Mouse (Mus musculus): ENCODE measurements around the gene Ptpn11. TPM values are rescaled to one million over a fixed set of nuclear protein-coding genes. Genes with fewer than 3 reads are reported as not detected.

The Ptpn11 gene
- polyA plus RNA-seq, 1 experiment from 2014 or later: 21.1 TPM

DNA sequence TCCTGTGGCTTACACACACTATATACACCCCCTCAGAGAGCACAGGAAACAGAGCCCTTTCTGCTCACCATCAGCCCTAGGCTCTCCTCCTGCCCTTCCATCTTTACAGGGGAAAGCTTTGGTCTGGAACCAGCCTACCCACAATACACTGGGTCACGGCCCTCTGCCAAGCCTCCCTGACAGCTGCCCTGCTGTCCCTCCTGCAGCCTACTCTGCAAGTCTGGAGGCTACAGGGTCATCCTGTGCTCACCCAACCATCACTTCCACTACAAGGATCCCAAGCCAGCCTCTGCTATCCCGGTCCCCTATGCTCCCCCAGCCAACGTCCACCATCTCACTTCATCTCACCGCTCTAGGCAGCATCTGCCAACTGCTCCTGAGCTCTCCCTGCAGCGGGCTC lies 44.9 kb downstream of the Ptpn11 start:
- Histone ChIP-seq H3K36me3 (peaks cover 83% of the 10 kb centered on the region), H3K4me2 (replicated peaks) (no peak overlapping the region), H3K4me3 (replicated peaks) (no peak overlapping the region), H3K27ac (replicated peaks) (0 out of 2 replicates have a peak overlapping the region, but pooled peaks have one; percentile 22), H3K4me1 (no peaks in the 10 kb centered on the region; the same call in 1 of the 2 replicates), H3K27me3 (no peaks in the 10 kb centered on the region), H3K9me3 (replicated peaks) (no peaks in the 10 kb centered on the region), H3K9ac (no peak overlapping the region)
- no peak for ATAC-seq (ENCODE audit: insufficient number of reproducible peaks, low FRiP score, low TSS enrichment, low read depth)
- 92% methylated on average over 5 of the region's 5 CpGs for WGBS

DNA sequence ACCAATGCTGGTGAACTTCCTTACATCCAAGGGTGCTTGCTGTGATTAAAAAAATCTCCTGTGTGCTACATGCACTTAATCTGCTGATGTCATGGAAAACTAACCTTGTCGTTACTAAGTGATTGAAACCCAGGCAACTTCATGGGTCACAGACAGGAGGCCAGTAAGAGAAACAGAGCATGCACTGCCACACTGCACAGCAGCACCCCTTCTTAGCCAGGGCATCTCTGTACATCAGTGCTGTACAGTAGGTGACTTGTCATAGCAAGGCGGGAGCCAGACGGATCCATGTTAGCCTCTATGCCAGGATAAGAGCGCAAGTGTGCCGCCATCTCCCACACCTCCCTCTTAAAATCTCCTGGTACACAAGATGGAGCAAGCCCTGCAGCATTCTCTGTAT lies 45.6 kb downstream of the Ptpn11 start:
- Histone ChIP-seq H3K9me3 (replicated peaks) (no peaks in the 10 kb centered on the region), H3K9ac (no peak overlapping the region), H3K4me3 (replicated peaks) (no peak overlapping the region), H3K4me1 (no peaks in the 10 kb centered on the region; the same call in 1 of the 2 replicates), H3K36me3 (peaks cover 80% of the 10 kb centered on the region), H3K27me3 (no peaks in the 10 kb centered on the region), H3K4me2 (replicated peaks) (no peak overlapping the region), H3K27ac (replicated peaks) (no peak overlapping the region)
- ATAC-seq (ENCODE audit: insufficient number of reproducible peaks, low FRiP score, low TSS enrichment, low read depth): no peak
- WGBS: 73% methylated on average over 5 of the region's 5 CpGs

DNA sequence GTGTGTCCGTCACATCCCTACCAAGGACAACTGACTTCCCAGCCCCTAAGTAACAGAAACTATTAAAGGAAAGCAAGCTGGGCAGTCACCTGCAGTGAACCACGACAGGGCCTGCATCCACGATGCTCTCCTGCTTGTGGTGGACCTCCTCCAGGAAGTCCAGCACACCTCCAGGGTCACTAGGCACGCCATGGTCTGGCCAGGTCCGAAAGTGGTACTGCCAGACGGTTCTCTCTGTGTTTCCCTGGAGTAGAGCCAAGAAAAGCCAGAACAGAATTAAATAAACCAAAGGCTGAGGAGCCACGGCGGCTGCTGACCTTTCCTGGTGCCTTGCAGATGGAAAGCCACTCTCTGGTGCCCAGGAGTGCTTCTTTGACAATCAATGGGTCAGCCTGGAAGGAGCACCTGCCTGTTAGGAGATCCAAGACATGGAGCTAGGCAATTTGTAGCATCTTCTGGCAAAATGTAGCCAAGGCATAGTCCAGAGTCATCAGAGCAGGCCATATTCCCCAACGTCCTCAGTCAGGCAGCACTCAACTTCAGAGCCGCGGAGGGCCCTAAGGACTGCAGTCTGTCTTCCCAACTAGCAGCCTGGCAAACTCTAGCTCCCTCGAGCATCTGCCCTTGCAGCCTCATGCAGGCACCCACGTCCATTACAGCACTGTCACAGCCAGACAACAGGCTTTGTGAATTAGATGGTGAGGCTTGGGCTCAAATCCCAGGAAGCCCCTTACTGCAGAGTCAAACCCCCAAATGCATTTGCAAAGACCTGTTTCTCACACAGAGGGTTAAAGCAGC lies 46.6 kb downstream of the Ptpn11 start:
- no peak for ATAC-seq (ENCODE audit: insufficient number of reproducible peaks, low FRiP score, low TSS enrichment, low read depth)
- Histone ChIP-seq H3K27me3 (no peaks in the 10 kb centered on the region), H3K4me1 (no peaks in the 10 kb centered on the region; the same call in 1 of the 2 replicates), H3K27ac (replicated peaks) (no peak overlapping the region), H3K4me3 (replicated peaks) (no peak overlapping the region), H3K4me2 (replicated peaks) (no peak overlapping the region), H3K9ac (no peak overlapping the region), H3K36me3 (peaks cover 79% of the 10 kb centered on the region), H3K9me3 (replicated peaks) (no peaks in the 10 kb centered on the region)
- WGBS: 88% methylated on average over 13 of the region's 13 CpGs

DNA sequence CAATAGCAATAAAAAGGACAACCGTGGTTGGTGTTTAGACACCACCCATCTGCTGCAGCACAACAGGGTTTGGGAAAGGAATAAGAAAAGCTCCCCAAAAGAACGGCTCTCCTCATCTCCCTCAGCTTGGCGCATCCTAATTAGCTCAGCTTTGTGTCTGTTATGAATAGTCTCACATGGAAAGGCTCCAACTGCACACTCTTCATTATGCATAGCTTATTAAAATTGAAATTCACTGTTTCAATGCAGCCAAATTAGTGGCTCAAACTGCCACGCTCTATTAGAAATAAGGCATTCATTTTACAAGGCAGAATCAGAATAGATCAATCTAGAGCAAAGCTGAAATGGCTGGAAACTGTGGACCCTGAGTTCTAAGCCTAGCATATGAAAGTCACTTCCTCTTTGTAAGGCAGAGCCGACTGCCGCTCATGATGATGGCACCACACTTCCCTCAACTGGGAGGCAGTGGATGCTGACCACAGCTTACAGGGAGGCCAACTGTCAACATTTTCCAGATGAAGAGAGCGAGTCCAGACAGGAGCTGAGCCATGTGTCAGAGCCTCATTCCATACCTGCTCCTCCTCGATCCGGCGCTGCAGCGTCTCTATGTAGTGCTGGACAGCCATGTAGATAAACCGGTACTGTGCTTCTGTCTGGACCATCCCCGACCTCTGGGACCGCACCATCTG lies 48.6 kb downstream of the Ptpn11 start:
- no peaks in the 10 kb centered on the region for H3K27me3 ChIP-seq
- WGBS: 79% methylated on average over 14 of the region's 14 CpGs

DNA sequence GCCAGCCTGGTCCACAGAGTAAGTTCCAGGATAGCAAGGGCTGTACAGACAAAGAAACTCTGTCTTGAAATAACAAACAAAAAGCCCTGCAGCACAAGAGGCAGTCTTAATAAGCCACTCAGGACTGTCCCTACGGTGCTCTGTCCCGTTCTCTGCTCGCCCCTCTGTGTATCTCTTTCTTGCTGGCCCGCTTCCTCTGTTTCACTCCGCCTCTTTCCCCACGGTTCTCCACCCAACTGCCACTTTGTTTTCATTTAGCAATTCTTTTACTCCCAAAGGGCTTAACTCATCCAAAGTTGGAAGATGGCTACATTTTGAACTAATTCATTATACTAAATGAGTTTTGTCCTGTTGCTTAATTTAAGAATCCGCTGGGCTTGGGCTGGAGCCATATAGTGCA lies 50.9 kb downstream of the Ptpn11 start:
- Histone ChIP-seq H3K4me3 (replicated peaks) (no peak overlapping the region), H3K9me3 (replicated peaks) (no peaks in the 10 kb centered on the region), H3K36me3 (peaks cover 82% of the 10 kb centered on the region), H3K27ac (replicated peaks) (no peak overlapping the region), H3K4me1 (no peaks in the 10 kb centered on the region), H3K4me2 (replicated peaks) (no peak overlapping the region), H3K27me3 (no peaks in the 10 kb centered on the region), H3K9ac (no peak overlapping the region)
- WGBS: 54% methylated on average over 7 of the region's 7 CpGs
- no peak for ATAC-seq (ENCODE audit: insufficient number of reproducible peaks, low FRiP score, low TSS enrichment, low read depth)

More for the DNA sequence above, 48.6 kb downstream of the Ptpn11 start:
- Histone ChIP-seq H3K4me3 (replicated peaks) (no peak overlapping the region), H3K9me3 (replicated peaks) (no peaks in the 10 kb centered on the region), H3K4me1 (no peaks in the 10 kb centered on the region), H3K4me2 (replicated peaks) (no peak overlapping the region), H3K27ac (replicated peaks) (no peak overlapping the region), H3K9ac (no peak overlapping the region), H3K36me3 (peaks cover 80% of the 10 kb centered on the region)
- no peak for ATAC-seq (ENCODE audit: insufficient number of reproducible peaks, low FRiP score, low TSS enrichment, low read depth)

DNA sequence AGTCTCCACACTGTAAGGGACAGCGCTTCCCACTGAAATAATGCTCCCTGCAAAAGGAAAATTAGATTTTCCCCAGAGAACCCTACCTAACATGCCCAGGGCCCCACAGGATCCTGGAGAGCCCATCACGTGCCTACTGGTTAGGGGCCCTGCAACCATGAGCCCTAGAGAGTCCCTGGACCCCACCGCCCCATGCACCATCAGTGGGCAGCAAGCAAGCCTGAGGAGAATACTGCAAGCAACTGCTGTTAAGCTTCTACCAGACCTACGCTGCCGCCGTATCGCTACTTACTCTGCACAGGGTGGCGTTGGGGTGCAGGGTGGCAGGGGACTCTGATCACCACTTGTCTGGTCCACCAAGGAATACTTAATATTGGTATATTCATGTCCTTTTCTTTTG lies 54.1 kb downstream of the Ptpn11 start:
- no peaks in the 10 kb centered on the region for H3K9me3 ChIP-seq (replicated peaks)
- no peak overlapping the region for H3K9ac ChIP-seq
- H3K4me1 ChIP-seq: no peaks in the 10 kb centered on the region
- H3K27ac ChIP-seq (replicated peaks): no peak overlapping the region
- no peak overlapping the region for H3K4me3 ChIP-seq (replicated peaks)
- no peak overlapping the region for H3K4me2 ChIP-seq (replicated peaks)
- H3K27me3 ChIP-seq: no peaks in the 10 kb centered on the region
- WGBS: 94% methylated on average over 8 of the region's 8 CpGs
- peaks cover 83% of the 10 kb centered on the region for H3K36me3 ChIP-seq
- ATAC-seq (ENCODE audit: insufficient number of reproducible peaks, low FRiP score, low TSS enrichment, low read depth): no peak

DNA sequence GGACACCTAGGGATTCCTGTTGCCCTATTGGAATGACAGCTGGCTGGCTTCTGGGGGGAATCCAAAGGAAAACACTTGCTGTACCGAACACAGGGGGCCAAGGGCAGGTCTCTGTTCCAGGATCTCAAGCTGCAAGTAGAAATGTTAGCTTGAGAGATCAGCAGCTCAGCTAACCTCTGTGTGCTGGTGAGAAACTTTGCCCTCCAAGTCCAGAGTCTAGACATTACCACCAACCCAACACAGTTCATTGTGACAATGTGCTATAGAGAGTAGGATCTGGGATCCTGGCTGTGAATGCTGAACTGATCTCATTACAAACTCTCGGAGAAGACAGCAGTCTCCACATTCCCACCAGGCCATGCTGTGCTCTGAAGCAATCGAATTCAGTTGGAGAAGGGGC lies 59.4 kb downstream of the Ptpn11 start:
- no peaks in the 10 kb centered on the region for H3K4me1 ChIP-seq
- peaks cover 56% of the 10 kb centered on the region for H3K36me3 ChIP-seq

DNA sequence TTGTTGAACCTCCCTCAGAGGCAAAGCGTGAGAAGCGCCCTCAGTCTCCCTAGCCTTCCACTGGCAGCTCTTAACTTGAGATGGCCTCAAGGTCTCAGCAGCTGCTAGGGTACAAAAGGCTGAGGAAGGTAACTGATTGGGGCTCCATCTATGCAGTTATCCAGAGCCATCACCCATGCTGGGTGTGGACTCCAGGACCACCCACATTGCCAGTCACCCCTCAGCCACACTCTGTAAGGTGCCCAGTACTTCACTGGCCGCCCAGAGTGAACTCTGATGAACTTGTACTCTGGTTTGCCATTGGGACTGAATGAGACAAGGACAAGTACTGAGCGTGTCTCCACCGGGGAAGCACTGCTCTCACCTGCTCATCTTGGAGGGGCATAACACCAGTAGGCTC lies 61.9 kb downstream of the Ptpn11 start:
- H3K9ac ChIP-seq: no peak overlapping the region
- H3K4me1 ChIP-seq: no peaks in the 10 kb centered on the region
- H3K9me3 ChIP-seq (replicated peaks): no peaks in the 10 kb centered on the region
- H3K36me3 ChIP-seq: peaks cover 36% of the 10 kb centered on the region
- no peak overlapping the region for H3K4me2 ChIP-seq (replicated peaks)
- H3K27me3 ChIP-seq: no peaks in the 10 kb centered on the region
- no peak overlapping the region for H3K27ac ChIP-seq (replicated peaks)
- no peak overlapping the region for H3K4me3 ChIP-seq (replicated peaks)
- ATAC-seq (ENCODE audit: insufficient number of reproducible peaks, low FRiP score, low TSS enrichment, low read depth): peak; percentile 57; the same call in 1 of the 2 replicates
- 95% methylated on average over 5 of the region's 5 CpGs for WGBS

More for the DNA sequence above, 59.4 kb downstream of the Ptpn11 start:
- no peak for ATAC-seq (ENCODE audit: insufficient number of reproducible peaks, low FRiP score, low TSS enrichment, low read depth)
- H3K9ac ChIP-seq: no peak overlapping the region
- H3K27me3 ChIP-seq: no peaks in the 10 kb centered on the region
- 80% methylated on average over 3 of the region's 3 CpGs for WGBS
- H3K27ac ChIP-seq (replicated peaks): no peak overlapping the region
- H3K4me3 ChIP-seq (replicated peaks): no peak overlapping the region
- H3K4me2 ChIP-seq (replicated peaks): no peak overlapping the region
- no peaks in the 10 kb centered on the region for H3K9me3 ChIP-seq (replicated peaks)

DNA sequence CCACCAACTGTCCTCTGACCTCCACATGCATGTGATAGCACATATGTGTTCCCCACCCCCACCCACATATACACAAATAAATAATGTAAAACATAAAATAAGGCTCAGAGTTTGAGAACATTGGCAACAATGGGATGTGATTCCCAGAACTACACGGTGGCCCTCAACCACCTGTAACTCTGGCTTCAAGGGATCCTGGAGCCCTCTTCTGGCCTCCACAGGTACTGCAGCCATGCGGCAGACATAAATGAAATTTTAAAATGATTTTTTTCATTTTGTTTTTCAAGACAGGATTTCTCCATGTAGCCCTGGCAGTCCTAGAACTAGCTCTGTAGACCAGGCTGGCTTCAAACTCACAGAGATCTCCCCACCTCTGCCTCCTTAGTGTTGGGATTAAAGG lies 65.1 kb downstream of the Ptpn11 start:
- Histone ChIP-seq H3K9me3 (replicated peaks) (no peaks in the 10 kb centered on the region), H3K4me1 (no peaks in the 10 kb centered on the region), H3K4me3 (replicated peaks) (no peak overlapping the region), H3K4me2 (replicated peaks) (no peak overlapping the region), H3K27ac (replicated peaks) (no peak overlapping the region), H3K27me3 (no peaks in the 10 kb centered on the region), H3K9ac (no peak overlapping the region), H3K36me3 (peaks cover 9% of the 10 kb centered on the region; the same call in 1 of the 2 replicates)
- 74% methylated on average over 2 of the region's 2 CpGs for WGBS
- ATAC-seq (ENCODE audit: insufficient number of reproducible peaks, low FRiP score, low TSS enrichment, low read depth): no peak

DNA sequence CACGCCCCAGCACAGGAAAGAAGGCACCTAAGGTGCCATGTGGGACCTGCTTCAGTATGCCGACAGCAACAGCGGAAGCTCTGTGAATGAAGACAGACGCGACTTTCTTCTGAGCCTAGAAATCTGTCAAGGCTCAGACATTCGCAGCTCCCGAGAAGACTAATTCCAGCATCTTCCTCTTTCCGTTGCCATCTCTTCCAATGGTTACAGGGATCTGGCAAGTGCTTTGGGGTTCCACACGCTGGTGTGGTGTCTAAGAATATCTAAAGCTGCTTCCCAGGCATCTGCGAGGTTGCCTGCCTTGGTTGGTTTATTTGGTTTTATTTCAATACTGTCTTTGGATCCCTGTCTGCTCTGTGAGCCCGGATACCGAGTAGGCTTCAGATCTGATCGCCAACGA lies 65.6 kb downstream of the Ptpn11 start:
- no peak for ATAC-seq (ENCODE audit: insufficient number of reproducible peaks, low FRiP score, low TSS enrichment, low read depth)
- H3K4me1 ChIP-seq: no peaks in the 10 kb centered on the region
- no peaks in the 10 kb centered on the region for H3K9me3 ChIP-seq (replicated peaks)
- H3K36me3 ChIP-seq: peaks cover 9% of the 10 kb centered on the region; the same call in 1 of the 2 replicates
- H3K4me3 ChIP-seq (replicated peaks): no peak overlapping the region
- no peak overlapping the region for H3K4me2 ChIP-seq (replicated peaks)
- 87% methylated on average over 14 of the region's 14 CpGs for WGBS
- H3K27ac ChIP-seq (replicated peaks): no peak overlapping the region
- H3K9ac ChIP-seq: no peak overlapping the region
- no peaks in the 10 kb centered on the region for H3K27me3 ChIP-seq

DNA sequence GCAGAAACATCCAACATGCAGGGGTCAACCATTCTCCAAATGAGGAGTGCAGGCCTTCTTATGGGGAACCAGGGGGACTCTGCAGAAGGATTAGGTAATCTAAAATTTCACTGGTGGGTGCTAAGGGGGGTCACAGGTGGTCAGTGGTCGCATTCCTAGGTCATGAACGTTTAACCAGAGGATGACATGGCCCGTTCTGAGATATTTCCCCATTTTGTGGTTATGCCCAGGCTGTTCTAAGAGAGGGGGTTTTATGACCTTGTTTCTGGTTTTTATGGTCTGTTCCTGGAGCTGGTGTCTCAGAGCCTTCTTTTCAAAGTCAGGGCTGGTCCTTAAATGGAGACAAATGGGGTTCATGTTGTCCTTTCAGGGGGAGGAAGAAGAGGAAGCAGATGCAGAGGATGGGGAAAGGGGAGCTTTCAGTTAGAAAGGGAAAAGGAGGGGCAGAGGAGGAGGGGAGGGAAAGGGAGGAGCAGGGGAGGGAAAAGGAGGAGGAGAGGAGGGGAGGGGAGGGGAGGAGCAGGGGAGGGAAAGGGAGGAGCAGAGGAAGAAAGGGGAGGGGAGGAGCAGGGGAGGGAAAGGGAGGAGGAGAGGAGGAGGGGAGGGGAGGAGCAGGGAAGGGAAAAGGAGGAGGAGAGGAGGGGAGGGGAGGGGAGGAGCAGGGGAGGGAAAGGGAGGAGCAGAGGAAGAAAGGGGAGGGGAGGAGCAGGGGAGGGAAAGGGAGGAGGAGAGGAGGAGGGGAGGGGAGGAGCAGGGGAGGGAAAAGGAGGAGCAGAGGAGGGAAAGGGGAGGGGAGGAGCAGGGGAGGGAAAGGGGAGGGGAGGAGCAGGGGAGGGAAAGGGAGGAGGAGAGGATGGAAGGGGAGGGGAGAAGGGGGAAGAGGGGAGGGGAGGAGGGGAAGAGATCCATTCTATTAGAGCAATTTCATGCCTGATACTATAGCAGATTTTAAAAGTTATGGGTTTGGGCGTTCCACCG lies 66.7 kb downstream of the Ptpn11 start:
- Histone ChIP-seq H3K27me3 (no peaks in the 10 kb centered on the region), H3K9me3 (replicated peaks) (no peaks in the 10 kb centered on the region), H3K36me3 (0 out of 2 replicates have a peak, but pooled peaks cover 3% of the 10 kb centered on the region), H3K4me1 (no peaks in the 10 kb centered on the region), H3K27ac (replicated peaks) (no peak overlapping the region), H3K4me2 (replicated peaks) (no peak overlapping the region), H3K4me3 (replicated peaks) (no peak overlapping the region), H3K9ac (no peak overlapping the region)
- no peak for ATAC-seq (ENCODE audit: insufficient number of reproducible peaks, low FRiP score, low TSS enrichment, low read depth)
- WGBS: 74% methylated on average over 5 of the region's 5 CpGs

Data from embryonic facial prominence, embryonic 15.5 days (tissue).